Mouse (Mus musculus) erythroblast, adult 5-6 weeks (primary cell): ENCODE data around the gene Guca1b. TPM values are rescaled to one million over a fixed set of nuclear protein-coding genes. Genes with fewer than 3 reads are reported as not detected.

ENCODE experiments used
- total RNA-seq, 2 experiments: library from RNA; stranded (forward) in 1 of 2; stranded (reverse) in 1 of 2; fragments of 150-400 nt in 1 of 2; fragments of 200-764, 138-1000 nt in 1 of 2; gene quantifications; 2 replicates each; pipeline versions ENCODE4 v1.2.3 to v1.2.4; 2015 to 2017; ENCODE audit warnings: low replicate concordance in 2 of 2

Guca1b gene
- total RNA-seq, 2 experiments from 2014 or later: 0.77 TPM; not detected in 1

Other genes with a start within 250 kb of the Guca1b start
- gene Mrps10, start 16.5 kb upstream of the Guca1b start, total RNA-seq (2015; ENCODE audit: low replicate concordance): 0.96 and 10.0 TPM in 2 replicates
- gene Mrps10, start 16.5 kb upstream of the Guca1b start, total RNA-seq (2017; ENCODE audit: low replicate concordance): 2.2 and 10.7 TPM in 2 replicates
- gene Guca1a, start 15.2 kb downstream of the Guca1b start, total RNA-seq (2015; ENCODE audit: low replicate concordance): not detected in 2 replicates
- not detected in 2 replicates for gene Guca1a, start 15.2 kb downstream of the Guca1b start, total RNA-seq (2017; ENCODE audit: low replicate concordance)
- 0.63 TPM in 1 of 2 replicates, not detected in the other for gene AI661453, start 51.2 kb downstream of the Guca1b start, total RNA-seq (2015; ENCODE audit: low replicate concordance)
- gene AI661453, start 51.2 kb downstream of the Guca1b start, total RNA-seq (2017; ENCODE audit: low replicate concordance): 0.70 TPM in 1 of 2 replicates, not detected in the other
- not detected in 2 replicates for gene 1700001C19Rik, start 52.0 kb downstream of the Guca1b start, total RNA-seq (2015; ENCODE audit: low replicate concordance)
- gene 1700001C19Rik, start 52.0 kb downstream of the Guca1b start, total RNA-seq (2017; ENCODE audit: low replicate concordance): not detected in 2 replicates
- gene Taf8, start 116.9 kb downstream of the Guca1b start, total RNA-seq (2015; ENCODE audit: low replicate concordance): 34.5 and 36.5 TPM in 2 replicates
- 47.1 and 67.9 TPM in 2 replicates for gene Taf8, start 116.9 kb downstream of the Guca1b start, total RNA-seq (2017; ENCODE audit: low replicate concordance)
- gene Ccnd3, start 119.7 kb downstream of the Guca1b start, total RNA-seq (2015; ENCODE audit: low replicate concordance): 85.3 and 115 TPM in 2 replicates
- 64.3 and 65.9 TPM in 2 replicates for gene Ccnd3, start 119.7 kb downstream of the Guca1b start, total RNA-seq (2017; ENCODE audit: low replicate concordance)
- gene Bysl, start 226.1 kb downstream of the Guca1b start, total RNA-seq (2015; ENCODE audit: low replicate concordance): 1.2 and 2.1 TPM in 2 replicates
- gene Bysl, start 226.1 kb downstream of the Guca1b start, total RNA-seq (2017; ENCODE audit: low replicate concordance): 3.2 and 4.3 TPM in 2 replicates
- gene Med20, start 226.2 kb downstream of the Guca1b start, total RNA-seq (2015; ENCODE audit: low replicate concordance): 10.4 and 19.9 TPM in 2 replicates
- gene Med20, start 226.2 kb downstream of the Guca1b start, total RNA-seq (2017; ENCODE audit: low replicate concordance): 48.5 and 68.2 TPM in 2 replicates
- 2.5 and 4.8 TPM in 2 replicates for gene Gm20517, start 226.2 kb downstream of the Guca1b start, total RNA-seq (2015; ENCODE audit: low replicate concordance)
- gene Gm20517, start 226.2 kb downstream of the Guca1b start, total RNA-seq (2017; ENCODE audit: low replicate concordance): 6.3 and 16.2 TPM in 2 replicates
- 7.3 and 36.5 TPM in 2 replicates for gene Usp49, start 245.3 kb downstream of the Guca1b start, total RNA-seq (2015; ENCODE audit: low replicate concordance)
- gene Usp49, start 245.3 kb downstream of the Guca1b start, total RNA-seq (2017; ENCODE audit: low replicate concordance): 14.8 and 27.6 TPM in 2 replicates